Mouse (Mus musculus): ENCODE results near the gene Set.
A peak's percentile ranks its signal among the peaks of the same experiment; 100 is the strongest.

The Set gene

DNA sequence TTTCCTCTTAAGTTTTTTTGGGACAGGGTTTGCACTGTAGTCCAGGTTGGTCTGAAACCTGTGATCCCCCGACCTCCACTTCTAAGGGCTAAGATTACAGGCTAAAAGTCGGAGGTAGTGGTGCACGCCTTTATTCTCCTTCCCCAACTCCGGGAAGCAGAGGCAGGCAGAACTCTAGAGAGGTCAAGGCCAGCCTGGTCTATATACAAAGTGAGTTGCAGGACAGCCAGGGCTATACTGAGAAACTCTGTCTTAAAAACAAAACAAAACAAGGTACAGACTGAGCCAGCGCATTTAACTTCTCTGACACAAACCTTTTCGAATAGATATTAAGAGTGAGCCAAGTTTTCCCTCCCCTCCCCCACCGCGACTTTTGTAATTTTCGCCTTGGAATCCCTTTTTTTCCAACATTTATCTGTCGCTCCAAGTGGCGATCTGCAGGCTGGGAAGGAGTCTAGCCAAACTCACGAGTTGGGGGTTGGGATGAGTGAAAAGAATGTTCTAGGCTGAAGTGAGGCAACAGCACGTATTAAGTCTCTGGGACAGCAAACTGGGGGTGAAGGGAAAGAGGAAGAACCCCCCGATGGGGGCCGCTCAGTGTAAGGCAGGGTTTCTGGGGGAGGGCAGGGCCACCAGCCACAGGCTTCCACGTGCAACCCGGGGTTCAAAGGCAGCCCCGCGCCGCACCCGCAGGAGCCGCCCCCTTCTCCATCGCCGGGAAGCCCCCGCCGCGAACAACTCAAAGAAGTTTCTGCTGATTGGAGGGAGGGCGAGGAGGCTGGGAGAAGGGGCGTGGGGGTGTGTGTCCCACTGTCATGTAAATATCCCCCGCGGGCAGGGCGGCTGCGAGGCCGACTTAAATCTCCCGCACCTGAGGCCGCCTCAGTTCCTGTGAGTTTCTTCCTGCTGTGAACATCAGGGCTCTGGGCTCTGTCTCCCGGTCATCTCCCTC is 4.3 kb downstream of the Set start:
- no peak for DNase-seq (ENCODE audit: low read depth)

- DNase-seq (ENCODE audit: low read depth), result no peak
These were observed 5.3 kb downstream of the Set start for GRCm38 (mm10) chr2:30062249-30063093.

GRCm38 (mm10) chr2:30063235-30063634 is 6.1 kb downstream of the Set start:
- DNase-seq (ENCODE audit: low read depth), result no peak

- no peak for DNase-seq (ENCODE audit: low read depth)
These were observed 6.6 kb downstream of the Set start for GRCm38 (mm10) chr2:30063791-30064190.

DNA sequence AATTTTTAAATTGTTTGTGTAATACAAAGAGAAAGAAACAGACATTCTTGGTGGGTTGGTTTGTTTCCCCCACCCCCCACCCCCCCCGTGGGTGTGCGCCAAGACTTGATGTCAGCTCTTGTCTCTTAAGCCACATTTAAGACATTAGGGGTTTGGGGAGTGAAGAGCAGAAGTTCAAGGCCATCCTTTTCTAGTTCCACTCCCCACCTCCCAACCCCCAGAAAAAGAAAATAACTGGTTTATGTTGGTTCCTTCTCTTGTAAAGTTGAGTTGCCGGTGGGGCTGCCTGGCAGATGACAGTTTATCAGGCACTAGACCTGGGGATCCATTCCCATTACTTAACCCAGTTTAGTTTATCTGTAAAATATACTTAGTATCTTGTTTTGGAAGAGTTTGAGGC is 7.1 kb downstream of the Set start:
- no peak for DNase-seq (ENCODE audit: low read depth)

DNA sequence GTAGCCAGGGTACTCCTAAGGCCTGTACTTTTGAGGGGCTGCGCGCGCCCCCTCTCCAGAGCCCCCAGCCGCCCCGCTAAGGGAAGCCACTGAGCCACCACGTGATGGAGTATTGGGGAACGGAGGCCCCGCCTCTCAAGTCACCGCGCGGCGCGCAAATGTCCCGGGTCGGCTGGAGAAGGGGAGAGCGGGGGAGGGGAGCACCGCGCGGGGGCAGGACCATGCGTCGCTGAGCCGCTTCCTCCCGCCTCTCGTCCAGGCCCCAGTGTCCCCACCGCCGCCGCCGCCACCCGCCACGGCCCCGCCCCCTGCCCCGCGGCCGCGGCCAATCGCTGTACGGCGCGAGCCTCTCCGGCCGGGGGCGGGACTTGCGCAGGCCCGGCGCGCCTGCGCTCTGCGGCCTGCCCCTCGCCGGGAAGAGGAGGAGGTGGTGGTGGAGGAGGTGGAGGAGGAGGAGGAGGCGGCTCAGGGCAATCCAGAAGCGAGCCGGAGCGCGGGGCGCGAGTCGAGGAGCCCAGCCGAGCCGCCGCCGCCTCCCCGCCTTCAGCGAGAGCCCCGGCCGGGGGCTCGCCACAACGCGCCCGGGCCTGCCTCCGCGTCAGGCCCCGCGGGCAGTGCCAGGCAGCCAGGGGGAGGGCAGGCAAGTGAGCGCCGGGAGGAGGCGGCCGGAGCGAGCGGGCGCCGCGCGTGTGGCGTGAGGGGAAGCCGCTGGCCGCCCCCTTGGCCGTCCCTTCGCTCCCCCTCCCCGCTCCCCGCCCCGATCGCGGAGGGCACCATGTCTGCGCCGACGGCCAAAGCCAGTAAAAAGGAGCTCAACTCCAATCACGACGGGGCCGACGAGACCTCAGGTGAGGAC is 9.1 kb downstream of the Set start:
- DNase-seq (ENCODE audit: low read depth), result peak; percentile 86

GRCm38 (mm10) chr2:30067031-30067888 is 10.1 kb downstream of the Set start:
- no peak for DNase-seq (ENCODE audit: low read depth)

- DNase-seq (ENCODE audit: low read depth), result no peak
These were observed 10.8 kb downstream of the Set start for GRCm38 (mm10) chr2:30067962-30068361.

- no peak for DNase-seq (ENCODE audit: low read depth)
These were observed 15.7 kb downstream of the Set start for GRCm38 (mm10) chr2:30072875-30073274.

GRCm38 (mm10) chr2:30073285-30073684 is 16.1 kb downstream of the Set start:
- no peak for DNase-seq (ENCODE audit: low read depth)

- no peak for DNase-seq (ENCODE audit: low read depth)
These were observed 18.4 kb downstream of the Set start for GRCm38 (mm10) chr2:30075625-30076024.

- DNase-seq (ENCODE audit: low read depth), result no peak
These were observed 19.3 kb downstream of the Set start for GRCm38 (mm10) chr2:30076439-30076838.

- no peak for DNase-seq (ENCODE audit: low read depth)
These were observed 19.8 kb downstream of the Set start for GRCm38 (mm10) chr2:30076959-30077358.

GRCm38 (mm10) chr2:30077502-30078348 is 20.5 kb downstream of the Set start, which contains the start of gene Pkn3:
Pkn3 (plus strand) TSS chr2:30077684.
- peak; percentile 79 for DNase-seq (ENCODE audit: low read depth)

- DNase-seq (ENCODE audit: low read depth), result no peak
These were observed 21.2 kb downstream of the Set start for GRCm38 (mm10) chr2:30078349-30078712.

- no peak for DNase-seq (ENCODE audit: low read depth)
These were observed 21.6 kb downstream of the Set start for GRCm38 (mm10) chr2:30078760-30079159.

DNA sequence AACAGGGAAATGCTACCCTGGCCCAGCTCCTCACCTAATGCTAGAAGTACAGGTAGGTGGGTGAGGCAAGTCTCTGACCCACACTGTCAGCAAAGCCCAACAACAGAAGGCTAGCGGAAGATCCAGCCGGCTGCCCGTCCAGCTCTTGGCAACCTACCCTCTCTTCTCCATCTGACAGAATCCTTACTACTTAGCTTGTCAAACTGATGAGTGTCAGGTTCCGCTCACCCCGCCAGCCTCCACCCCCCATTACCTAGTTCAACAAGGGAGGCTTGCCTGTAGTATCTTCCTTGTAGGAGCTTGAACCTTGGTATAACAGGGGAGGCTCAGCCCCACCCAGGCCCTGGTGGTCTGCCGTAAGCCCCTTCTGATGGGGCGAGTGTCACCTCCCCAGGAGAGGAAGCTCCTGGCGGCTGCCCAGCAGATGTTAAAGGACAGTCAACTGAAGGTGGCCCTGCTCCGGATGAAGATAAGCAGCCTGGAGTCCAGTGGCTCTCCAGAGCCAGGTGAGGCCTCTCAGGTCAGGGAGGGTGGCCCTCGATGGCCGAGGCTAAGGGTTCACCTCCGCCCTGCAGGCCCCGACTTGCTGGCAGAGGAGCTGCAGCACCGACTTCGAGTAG is 23.1 kb downstream of the Set start:
- no peak for DNase-seq (ENCODE audit: low read depth)

DNA sequence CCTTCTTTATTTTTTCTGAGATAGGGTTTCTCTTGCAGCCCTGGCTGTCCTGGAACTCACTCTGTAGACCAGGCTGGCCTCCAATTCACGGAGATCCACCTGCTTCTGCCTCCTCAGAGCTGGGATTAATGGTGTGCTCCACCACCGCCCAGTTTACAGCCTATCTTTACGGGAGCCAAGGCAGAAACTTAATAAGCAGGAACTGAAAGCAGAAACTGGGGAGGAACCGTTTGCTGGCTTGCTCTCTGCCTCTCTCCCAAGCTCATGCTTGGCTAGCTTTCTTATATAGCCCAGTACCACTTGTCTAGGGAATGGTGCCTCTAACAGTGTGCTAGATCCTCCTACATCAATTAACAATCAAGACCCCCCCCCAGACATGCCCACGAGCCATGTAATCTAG is 26.9 kb downstream of the Set start:
- DNase-seq (ENCODE audit: low read depth), result no peak

GRCm38 (mm10) chr2:30084632-30085031 is 27.5 kb downstream of the Set start:
- no peak for DNase-seq (ENCODE audit: low read depth)

- DNase-seq (ENCODE audit: low read depth), result no peak
These were observed 30.1 kb downstream of the Set start for GRCm38 (mm10) chr2:30087310-30087709.

All from c-Kit-positive CD71-negative TER-119-negative erythroid progenitor cells, embryonic 14.5 days (primary cell).